Mouse (Mus musculus): ENCODE measurements around the gene Galnt7.

GRCm38 (mm10) chr8:57538601-57539000 is 114.2 kb downstream of the Galnt7 start:
- TF ChIP-seq CHD2 (IDR thresholded peaks at IDR 0.05; ENCODE audit: low read depth, low read length), result no peak
- no peak for TF ChIP-seq MAFK (IDR thresholded peaks at IDR 0.05; ENCODE audit: insufficient read depth, low read depth, low read length)
- no peak for TF ChIP-seq ZC3H11A (IDR thresholded peaks at IDR 0.05; ENCODE audit: borderline replicate concordance, low read depth, low read length)
- no peak for TF ChIP-seq ZNF384 (IDR thresholded peaks at IDR 0.05; ENCODE audit: low read depth, low read length)
- TF ChIP-seq HCFC1 (IDR thresholded peaks at IDR 0.05; ENCODE audit: borderline replicate concordance, insufficient read depth, low read length), result no peak

All from ES-E14 (cell line).